Mouse (Mus musculus) embryonic stem cell, embryonic (primary cell): Measurements from ENCODE around the gene Arntl2.

Experiments used
- CTCF ChIA-PET, 4 experiments: fragments of 300-600 bp in 2 of 4; fragments of 350-600 bp in 2 of 4; sonication (Branson Sonifier 250); formaldehyde crosslinking; loops; one replicate each; lab custom pipeline; 2022; ENCODE audit warnings: inconsistent platforms in 2 of 4; lab: Charles Lee
- POLR2A ChIA-PET, 4 experiments: fragments of 300-600 bp in 2 of 4; fragments of 350-600 bp in 2 of 4; sonication (Branson Sonifier 250); formaldehyde crosslinking; loops; one replicate each; lab custom pipeline; 2022; ENCODE audit warnings: antibody characterized with exemption in 4 of 4, inconsistent platforms in 1 of 4; lab: Charles Lee

Arntl2 gene

GRCm38 (mm10) chr6:146795924-146796545 lies at the start of gene Arntl2:
Arntl2 (plus strand) TSS chr6:146796055.
- ChIA-PET POLR2A (interaction anchor here in 3 of 4 experiments (0.5 to 2.3 kb wide), 12 partner anchors 10 to 154 kb away, joined by 3 to 8 read pairs (median 4); partner anchors contain the start of genes Med21 (in 1 of the 3), Stk38l (in 1 of the 3) and Tm7sf3 (in 1 of the 3)), CTCF (no interaction called here)

- ChIA-PET POLR2A (interaction anchor here in 1 of 4 experiments (0.6 to 1.2 kb wide), 2 partner anchors 9 to 211 kb away, joined by 3 read pairs; no protein-coding TSS in a partner anchor), CTCF (no interaction called here)
These were observed 49.3 kb upstream of the Arntl2 start for GRCm38 (mm10) chr6:146746577-146746976.

- ChIA-PET CTCF (no interaction called here), POLR2A (interaction anchor here in 2 of 4 experiments (0.6 to 1.2 kb wide), 3 partner anchors 8 to 211 kb away, joined by 3 read pairs; no protein-coding TSS in a partner anchor)
These were observed 48.8 kb upstream of the Arntl2 start for GRCm38 (mm10) chr6:146747057-146747456.

GRCm38 (mm10) chr6:146748271-146748670 lies 47.6 kb upstream of the Arntl2 start:
- POLR2A ChIA-PET = interaction anchor here in 2 of 4 experiments (0.6 to 1.4 kb wide), 3 partner anchors 8 to 24 kb away, joined by 3 to 5 read pairs (median 4); partner anchors contain the start of gene Stk38l (in 1 of the 2)
- CTCF ChIA-PET = interaction anchor here in 1 of 4 experiments (1.9 kb wide), 1 partner anchor 14 kb away, joined by 4 read pairs; no protein-coding TSS in a partner anchor

GRCm38 (mm10) chr6:146751671-146752070 lies 44.2 kb upstream of the Arntl2 start:
- ChIA-PET POLR2A (interaction anchor here in 3 of 4 experiments (0.7 to 1.9 kb wide), 6 partner anchors 8 to 269 kb away, joined by 3 to 6 read pairs (median 4); partner anchors contain the start of gene Med21 (in 1 of the 3)), CTCF (interaction anchor here in 2 of 4 experiments (0.5 to 2.8 kb wide), 4 partner anchors 9 to 489 kb away, joined by 3 to 10 read pairs (median 4); no protein-coding TSS in a partner anchor)

- CTCF ChIA-PET = interaction anchor here in 2 of 4 experiments (0.5 to 2.8 kb wide), 3 partner anchors 8 to 488 kb away, joined by 3 to 10 read pairs (median 3); no protein-coding TSS in a partner anchor
- POLR2A ChIA-PET = interaction anchor here in 3 of 4 experiments (0.7 to 1.9 kb wide), 5 partner anchors 8 to 268 kb away, joined by 3 to 6 read pairs (median 4); partner anchors contain the start of gene Med21 (in 1 of the 3)
These were observed 43.7 kb upstream of the Arntl2 start for GRCm38 (mm10) chr6:146752178-146752577.

- ChIA-PET CTCF (interaction anchor here in 1 of 4 experiments (0.8 kb wide), 1 partner anchor 10 kb away, joined by 3 read pairs; no protein-coding TSS in a partner anchor), POLR2A (interaction anchor here in 2 of 4 experiments (0.6 to 1.8 kb wide), 3 partner anchors 9 to 84 kb away, joined by 3 to 6 read pairs (median 4); no protein-coding TSS in a partner anchor)
These were observed 43.2 kb upstream of the Arntl2 start for GRCm38 (mm10) chr6:146752612-146753011.

- POLR2A ChIA-PET = interaction anchor here in 1 of 4 experiments (1.0 to 1.5 kb wide), 3 partner anchors 8 to 17 kb away, joined by 4 to 5 read pairs (median 4); no protein-coding TSS in a partner anchor
- CTCF ChIA-PET = interaction anchor here in 1 of 4 experiments (0.8 kb wide), 1 partner anchor 9 kb away, joined by 3 read pairs; no protein-coding TSS in a partner anchor
These were observed 42.2 kb upstream of the Arntl2 start for GRCm38 (mm10) chr6:146753560-146754160.

- CTCF ChIA-PET = interaction anchor here in 2 of 4 experiments (0.6 to 1.1 kb wide), 2 partner anchors 79 to 389 kb away, joined by 3 to 6 read pairs; no protein-coding TSS in a partner anchor
- POLR2A ChIA-PET = interaction anchor here in 2 of 4 experiments (0.7 to 2.2 kb wide), 14 partner anchors 8 to 335 kb away, joined by 3 to 7 read pairs (median 4); partner anchors contain the start of genes Med21 (in 1 of the 2), Stk38l (in 1 of the 2) and Tm7sf3 (in 1 of the 2)
These were observed 40.7 kb upstream of the Arntl2 start for GRCm38 (mm10) chr6:146755136-146755535.

- ChIA-PET POLR2A (interaction anchor here in 2 of 4 experiments (0.7 to 2.2 kb wide), 13 partner anchors 8 to 334 kb away, joined by 3 to 7 read pairs (median 3); partner anchors contain the start of genes Med21 (in 1 of the 2), Stk38l (in 1 of the 2) and Tm7sf3 (in 1 of the 2)), CTCF (interaction anchor here in 2 of 4 experiments (0.6 to 1.1 kb wide), 2 partner anchors 78 to 388 kb away, joined by 3 to 6 read pairs; no protein-coding TSS in a partner anchor)
These were observed 40.2 kb upstream of the Arntl2 start for GRCm38 (mm10) chr6:146755679-146756078.

- POLR2A ChIA-PET = interaction anchor here in 1 of 4 experiments (1.5 kb wide), 1 partner anchor 16 kb away, joined by 3 read pairs; no protein-coding TSS in a partner anchor
- CTCF ChIA-PET = no interaction called here
These were observed 36.8 kb upstream of the Arntl2 start for GRCm38 (mm10) chr6:146759027-146759426.

- CTCF ChIA-PET = interaction anchor here in 2 of 4 experiments (0.6 to 2.0 kb wide), 2 partner anchors 9 to 25 kb away, joined by 3 to 10 read pairs; no protein-coding TSS in a partner anchor
- POLR2A ChIA-PET = interaction anchor here in 1 of 4 experiments (1.0 to 1.5 kb wide), 2 partner anchors 8 to 17 kb away, joined by 3 to 4 read pairs; no protein-coding TSS in a partner anchor
These were observed 35.8 kb upstream of the Arntl2 start for GRCm38 (mm10) chr6:146760022-146760421.

- POLR2A ChIA-PET = interaction anchor here in 2 of 4 experiments (1.0 to 1.7 kb wide), 4 partner anchors 8 to 118 kb away, joined by 3 to 5 read pairs (median 4); partner anchors contain the start of genes Med21 (in 1 of the 2) and Tm7sf3 (in 1 of the 2)
- CTCF ChIA-PET = interaction anchor here (0.6 to 2.0 kb wide), 12 partner anchors 9 to 213 kb away, joined by 3 to 10 read pairs (median 4); partner anchors contain the start of gene Stk38l (in 1 of the 4)
These were observed 35.1 kb upstream of the Arntl2 start for GRCm38 (mm10) chr6:146760736-146761135.

- CTCF ChIA-PET = interaction anchor here (0.6 to 1.5 kb wide), 24 partner anchors 9 to 1713 kb away, joined by 3 to 7 read pairs (median 3); no protein-coding TSS in a partner anchor
- POLR2A ChIA-PET = interaction anchor here in 2 of 4 experiments (0.7 to 1.8 kb wide), 6 partner anchors 9 to 120 kb away, joined by 3 to 5 read pairs (median 4); partner anchors contain the start of genes Med21 (in 1 of the 2) and Tm7sf3 (in 1 of the 2)
These were observed 33.5 kb upstream of the Arntl2 start for GRCm38 (mm10) chr6:146762264-146762898.

GRCm38 (mm10) chr6:146764593-146764992 lies 31.3 kb upstream of the Arntl2 start:
- POLR2A ChIA-PET = interaction anchor here in 3 of 4 experiments (0.6 to 1.5 kb wide), 5 partner anchors 9 to 132 kb away, joined by 3 to 6 read pairs (median 3); no protein-coding TSS in a partner anchor
- CTCF ChIA-PET = interaction anchor here in 1 of 4 experiments (0.6 kb wide), 1 partner anchor 107 kb away, joined by 5 read pairs; no protein-coding TSS in a partner anchor

- POLR2A ChIA-PET = interaction anchor here in 1 of 4 experiments (1.5 kb wide), 1 partner anchor 13 kb away, joined by 6 read pairs; no protein-coding TSS in a partner anchor
- CTCF ChIA-PET = no interaction called here
These were observed 30.6 kb upstream of the Arntl2 start for GRCm38 (mm10) chr6:146765270-146765669.
